Mouse (Mus musculus): ENCODE measurements at regions not wholly inside any gene's neighbourhood (a gene's known extent, or its start where the extent isn't known, plus 50 kb on each side); places are given as distances from the start of the nearest gene placed in this dataset.
A peak's percentile ranks its signal among the peaks of the same experiment; 100 is the strongest.
"Not testable (repeated sequence)": the region's sequence is repeated elsewhere in the genome, so short reads cannot be mapped to it uniquely, and the experiment has no call there.

GRCm38 (mm10) chr17:47248053-47248452 lies 120.6 kb upstream of the Mrps10 start:
- H3K4me1 ChIP-seq, result peaks cover 20% of the 10 kb centered on the region
- H3K27ac ChIP-seq (replicated peaks), result no peak overlapping the region
- H3K9ac ChIP-seq (replicated peaks), result no peak overlapping the region
- 85% methylated on average over 3 of the region's 3 CpGs for WGBS
- no peak overlapping the region for H3K4me2 ChIP-seq
- H3K27me3 ChIP-seq (replicated peaks), result no peaks in the 10 kb centered on the region
- no peak for ATAC-seq (ENCODE audit: low FRiP score)
- no peaks in the 10 kb centered on the region for H3K9me3 ChIP-seq (replicated peaks)
- no peak overlapping the region for H3K4me3 ChIP-seq (replicated peaks)
- 0 out of 2 replicates have a peak, but pooled peaks cover 7% of the 10 kb centered on the region for H3K36me3 ChIP-seq

GRCm38 (mm10) chr17:47247516-47247915 lies 121.2 kb upstream of the Mrps10 start:
- Histone ChIP-seq H3K27me3 (replicated peaks) (no peaks in the 10 kb centered on the region), H3K9me3 (replicated peaks) (no peaks in the 10 kb centered on the region), H3K36me3 (0 out of 2 replicates have a peak, but pooled peaks cover 7% of the 10 kb centered on the region), H3K4me1 (peaks cover 20% of the 10 kb centered on the region), H3K4me2 (no peak overlapping the region), H3K4me3 (replicated peaks) (no peak overlapping the region), H3K9ac (replicated peaks) (no peak overlapping the region), H3K27ac (replicated peaks) (no peak overlapping the region)
- no peak for ATAC-seq (ENCODE audit: low FRiP score)
- WGBS, result 95% methylated on average over 5 of the region's 5 CpGs

GRCm38 (mm10) chr17:47246605-47247004 lies 122.1 kb upstream of the Mrps10 start:
- no peak overlapping the region for H3K4me3 ChIP-seq (replicated peaks)
- no peak overlapping the region for H3K9ac ChIP-seq (replicated peaks)
- no peak overlapping the region for H3K4me2 ChIP-seq
- H3K27ac ChIP-seq (replicated peaks), result no peak overlapping the region
- ATAC-seq (ENCODE audit: low FRiP score), result no peak
- 93% methylated on average over 8 of the region's 8 CpGs for WGBS
- H3K27me3 ChIP-seq (replicated peaks), result no peaks in the 10 kb centered on the region
- no peaks in the 10 kb centered on the region for H3K9me3 ChIP-seq (replicated peaks)
- peaks cover 18% of the 10 kb centered on the region for H3K4me1 ChIP-seq
- H3K36me3 ChIP-seq, result 0 out of 2 replicates have a peak, but pooled peaks cover 7% of the 10 kb centered on the region

GRCm38 (mm10) chr17:47245635-47246034 lies 123.1 kb upstream of the Mrps10 start:
- Histone ChIP-seq H3K36me3 (0 out of 2 replicates have a peak, but pooled peaks cover 7% of the 10 kb centered on the region), H3K4me1 (peaks cover 18% of the 10 kb centered on the region), H3K4me2 (no peak overlapping the region), H3K9me3 (replicated peaks) (no peaks in the 10 kb centered on the region), H3K27ac (replicated peaks) (no peak overlapping the region), H3K9ac (replicated peaks) (no peak overlapping the region), H3K4me3 (replicated peaks) (no peak overlapping the region), H3K27me3 (replicated peaks) (no peaks in the 10 kb centered on the region)
- 90% methylated on average over 9 of the region's 9 CpGs for WGBS
- no peak for ATAC-seq (ENCODE audit: low FRiP score)

- H3K9me3 ChIP-seq (replicated peaks), result no peaks in the 10 kb centered on the region
- no peaks in the 10 kb centered on the region for H3K4me1 ChIP-seq
- peaks cover 7% of the 10 kb centered on the region; the same call in 1 of the 2 replicates for H3K36me3 ChIP-seq
- no peak overlapping the region for H3K9ac ChIP-seq (replicated peaks)
- WGBS, result 94% methylated on average over 4 of the region's 4 CpGs
- ATAC-seq (ENCODE audit: low FRiP score), result no peak
- H3K4me3 ChIP-seq (replicated peaks), result no peak overlapping the region
- no peaks in the 10 kb centered on the region for H3K27me3 ChIP-seq (replicated peaks)
- no peak overlapping the region for H3K27ac ChIP-seq (replicated peaks)
- no peak overlapping the region for H3K4me2 ChIP-seq
Measured at GRCm38 (mm10) chr17:47239086-47239485, 129.6 kb upstream of the Mrps10 start.

GRCm38 (mm10) chr17:47237881-47238280 lies 130.8 kb upstream of the Mrps10 start:
- H3K9me3 ChIP-seq (replicated peaks); H3K4me2 ChIP-seq; H3K9ac ChIP-seq (replicated peaks); H3K4me1 ChIP-seq; H3K36me3 ChIP-seq; H3K27me3 ChIP-seq (replicated peaks); H3K27ac ChIP-seq (replicated peaks); H3K4me3 ChIP-seq (replicated peaks); ATAC-seq (ENCODE audit: low FRiP score): not testable (repeated sequence)
- 95% methylated on average over 3 of the region's 3 CpGs for WGBS

- no peaks in the 10 kb centered on the region for H3K9me3 ChIP-seq (replicated peaks)
- no peak for ATAC-seq (ENCODE audit: low FRiP score)
- WGBS, result 85% methylated on average over 11 of the region's 11 CpGs
Measured at GRCm38 (mm10) chr17:47234343-47234742, 134.3 kb upstream of the Mrps10 start.

GRCm38 (mm10) chr17:47233003-47233678 lies 135.5 kb upstream of the Mrps10 start:
- no peak overlapping the region; the same call in 1 of the 2 replicates for H3K27ac ChIP-seq (replicated peaks)
- no peaks in the 10 kb centered on the region for H3K9me3 ChIP-seq (replicated peaks)
- no peaks in the 10 kb centered on the region for H3K27me3 ChIP-seq (replicated peaks)
- H3K9ac ChIP-seq (replicated peaks), result no peak overlapping the region
- no peak overlapping the region for H3K4me2 ChIP-seq
- 18% methylated on average over 8 of the region's 8 CpGs for WGBS
- H3K4me3 ChIP-seq (replicated peaks), result no peak overlapping the region
- peaks cover 4% of the 10 kb centered on the region; the same call in 1 of the 2 replicates for H3K4me1 ChIP-seq
- H3K36me3 ChIP-seq, result peaks cover 26% of the 10 kb centered on the region
- peak; percentile 40; the same call in 1 of the 2 replicates for ATAC-seq (ENCODE audit: low FRiP score)

More at GRCm38 (mm10) chr17:47234343-47234742, 134.3 kb upstream of the Mrps10 start:
- Histone ChIP-seq H3K36me3 (peaks cover 26% of the 10 kb centered on the region), H3K27ac (replicated peaks) (no peak overlapping the region), H3K4me2 (no peak overlapping the region), H3K4me1 (peaks cover 4% of the 10 kb centered on the region; the same call in 1 of the 2 replicates), H3K9ac (replicated peaks) (no peak overlapping the region), H3K4me3 (replicated peaks) (no peak overlapping the region), H3K27me3 (replicated peaks) (no peaks in the 10 kb centered on the region)

- Histone ChIP-seq H3K9me3 (replicated peaks) (no peaks in the 10 kb centered on the region), H3K4me3 (replicated peaks) (no peak overlapping the region), H3K36me3 (peaks cover 24% of the 10 kb centered on the region), H3K9ac (replicated peaks) (no peak overlapping the region), H3K27me3 (replicated peaks) (no peaks in the 10 kb centered on the region), H3K4me2 (no peak overlapping the region), H3K4me1 (peaks cover 4% of the 10 kb centered on the region; the same call in 1 of the 2 replicates), H3K27ac (replicated peaks) (no peak overlapping the region)
- ATAC-seq (ENCODE audit: low FRiP score), result no peak
- WGBS, result 98% methylated on average over 10 of the region's 10 CpGs
Measured at GRCm38 (mm10) chr17:47230715-47231114, 138.0 kb upstream of the Mrps10 start.

- H3K9me3 ChIP-seq (replicated peaks), result no peaks in the 10 kb centered on the region
- H3K4me2 ChIP-seq, result no peak overlapping the region
- H3K4me1 ChIP-seq, result 0 out of 2 replicates have a peak, but pooled peaks cover 4% of the 10 kb centered on the region
- 88% methylated on average over 11 of the region's 11 CpGs for WGBS
- H3K27ac ChIP-seq (replicated peaks), result no peak overlapping the region
- ATAC-seq (ENCODE audit: low FRiP score), result no peak
- H3K36me3 ChIP-seq, result peaks cover 14% of the 10 kb centered on the region
- H3K9ac ChIP-seq (replicated peaks), result no peak overlapping the region
- no peak overlapping the region for H3K4me3 ChIP-seq (replicated peaks)
- H3K27me3 ChIP-seq (replicated peaks), result no peaks in the 10 kb centered on the region
Measured at GRCm38 (mm10) chr17:47226391-47226790, 142.3 kb upstream of the Mrps10 start.

GRCm38 (mm10) chr17:47225306-47226269 lies 143.1 kb upstream of the Mrps10 start:
- Histone ChIP-seq H3K27ac (replicated peaks) (no peak overlapping the region), H3K4me1 (0 out of 2 replicates have a peak, but pooled peaks cover 4% of the 10 kb centered on the region), H3K9me3 (replicated peaks) (no peaks in the 10 kb centered on the region), H3K4me2 (no peak overlapping the region), H3K9ac (replicated peaks) (no peak overlapping the region), H3K27me3 (replicated peaks) (no peaks in the 10 kb centered on the region), H3K36me3 (peaks cover 7% of the 10 kb centered on the region; the same call in 1 of the 2 replicates), H3K4me3 (replicated peaks) (no peak overlapping the region)
- 74% methylated on average over 18 of the region's 18 CpGs for WGBS
- ATAC-seq (ENCODE audit: low FRiP score), result no peak

Measured in neural tube, embryonic 15.5 days (tissue).